Mouse (Mus musculus) cerebellum, postnatal 4 days (tissue): ENCODE results near the gene Scgb2b26.

Experiments used
- DNase-seq, 2 experiments: peaks; one replicate each; pipeline ENCODE4 v3.0.0; 2022; ENCODE audit warnings: low spot score in 2 of 2, mixed read lengths in 1 of 2

The Scgb2b26 gene

DNA sequence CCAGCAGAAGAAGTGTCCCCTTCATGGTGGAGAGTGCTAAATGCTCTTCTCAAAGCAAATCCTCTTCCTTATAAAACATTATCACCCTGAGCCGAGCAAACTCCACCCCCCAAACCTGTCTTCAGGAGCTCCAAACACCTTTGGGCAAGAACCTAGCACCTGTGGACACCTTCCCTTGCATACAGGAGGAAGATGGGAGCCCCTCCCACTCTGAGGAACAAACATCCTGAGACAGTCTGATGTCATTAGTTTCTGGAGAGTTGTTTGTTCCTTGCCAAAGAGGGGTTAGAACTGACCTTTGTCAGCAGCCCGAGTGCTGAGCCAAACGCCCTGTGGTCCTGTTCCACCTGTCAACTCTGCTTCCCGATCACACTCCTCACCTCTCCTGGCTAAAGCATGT is at the start of gene Scgb2b26:
Scgb2b26 (minus strand) TSS at position 101 of the 400 bp plus-strand sequence.
- DNase-seq, result no peak

DNA sequence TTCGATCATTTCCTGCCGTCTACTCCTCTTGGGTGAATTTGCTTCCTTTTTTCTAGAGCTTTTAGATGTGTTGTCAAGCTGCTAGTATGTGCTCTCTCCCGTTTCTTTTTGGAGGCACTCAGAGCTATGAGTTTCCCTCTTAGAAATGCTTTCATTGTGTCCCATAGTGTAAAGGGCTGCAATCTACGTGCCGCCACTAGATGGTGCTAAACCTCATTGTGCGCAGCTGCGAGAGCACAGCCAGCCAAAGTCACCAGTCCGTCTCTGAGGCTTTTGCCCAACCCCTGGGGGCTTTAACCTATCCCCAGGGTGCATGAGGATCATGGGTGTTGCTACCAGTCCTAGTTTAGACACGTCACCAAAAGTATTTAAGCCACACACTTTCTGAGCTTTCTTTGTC is 37.4 kb upstream of the Scgb2b26 start:
- DNase-seq, result peak in 1 of 2 experiments; percentile 6

DNA sequence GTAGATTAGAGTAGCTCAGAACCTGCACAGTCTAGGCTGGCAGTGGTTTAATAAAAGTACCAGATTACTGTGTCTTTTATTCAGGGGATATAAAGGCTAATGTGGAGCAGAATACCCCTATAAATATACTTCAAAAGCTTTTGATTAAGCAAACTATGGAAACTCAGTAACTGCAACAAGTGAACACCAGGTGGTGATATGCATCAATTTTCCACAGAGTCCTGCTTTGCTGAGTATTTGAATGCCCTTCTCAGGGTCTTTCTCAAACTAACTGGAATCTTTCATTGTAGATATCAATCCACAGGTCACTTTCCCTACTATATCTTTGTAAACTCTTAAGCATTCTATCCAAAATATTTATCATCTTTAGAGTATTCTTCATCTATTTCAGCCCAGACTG is 41.9 kb downstream of the Scgb2b26 start:
- no peak for DNase-seq

DNA sequence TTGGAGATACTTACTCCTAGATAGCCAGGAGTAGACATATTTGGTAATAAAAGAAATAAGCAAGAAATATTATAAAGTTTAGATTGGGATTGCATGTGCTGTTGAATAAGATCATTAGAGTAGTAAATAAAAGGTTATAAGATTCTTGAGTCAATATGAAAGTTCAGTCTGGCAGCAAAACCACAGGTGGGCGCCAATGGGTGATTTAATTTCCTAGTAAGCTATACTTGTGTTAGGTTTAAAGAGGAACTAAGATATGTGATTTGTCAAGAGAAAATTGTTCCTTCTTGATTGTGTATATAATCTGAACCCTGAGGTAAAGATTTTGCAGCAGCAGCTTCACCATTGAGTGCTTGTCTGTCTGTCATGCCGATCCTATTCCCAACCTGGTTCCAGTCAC is 44.0 kb downstream of the Scgb2b26 start:
- DNase-seq, result no peak

DNA sequence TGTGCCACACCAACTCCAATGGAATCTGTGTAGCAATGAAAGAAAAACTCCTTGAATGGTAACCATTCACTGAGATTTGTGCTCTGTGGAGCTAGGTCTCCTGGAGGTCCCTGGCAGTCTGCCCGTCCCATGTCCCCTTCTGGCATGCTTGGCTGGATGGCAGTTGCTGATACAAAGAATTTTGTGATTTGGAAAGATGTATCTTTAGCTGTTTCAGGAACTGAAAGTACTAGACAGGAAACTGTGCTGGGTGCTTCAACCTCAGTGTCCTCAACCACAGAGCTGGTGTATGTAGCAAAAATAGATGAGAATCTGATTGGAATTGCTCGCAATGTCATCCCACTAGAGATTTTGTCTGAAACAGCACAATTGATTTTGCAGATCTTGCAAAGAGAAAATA is 44.8 kb downstream of the Scgb2b26 start:
- DNase-seq, result no peak
